Mouse (Mus musculus) frontal cortex, postnatal 14 days (tissue): ENCODE measurements at regions not wholly inside any gene's neighbourhood (a gene's known extent, or its start where the extent isn't known, plus 50 kb on each side); places are given as distances from the start of the nearest gene placed in this dataset.
A peak's percentile ranks its signal among the peaks of the same experiment; 100 is the strongest.

Source experiments
- DNase-seq, 2 experiments: peaks; one replicate each; pipeline ENCODE4 v3.0.0; 2022; ENCODE audit warnings: low spot score in 2 of 2

DNA sequence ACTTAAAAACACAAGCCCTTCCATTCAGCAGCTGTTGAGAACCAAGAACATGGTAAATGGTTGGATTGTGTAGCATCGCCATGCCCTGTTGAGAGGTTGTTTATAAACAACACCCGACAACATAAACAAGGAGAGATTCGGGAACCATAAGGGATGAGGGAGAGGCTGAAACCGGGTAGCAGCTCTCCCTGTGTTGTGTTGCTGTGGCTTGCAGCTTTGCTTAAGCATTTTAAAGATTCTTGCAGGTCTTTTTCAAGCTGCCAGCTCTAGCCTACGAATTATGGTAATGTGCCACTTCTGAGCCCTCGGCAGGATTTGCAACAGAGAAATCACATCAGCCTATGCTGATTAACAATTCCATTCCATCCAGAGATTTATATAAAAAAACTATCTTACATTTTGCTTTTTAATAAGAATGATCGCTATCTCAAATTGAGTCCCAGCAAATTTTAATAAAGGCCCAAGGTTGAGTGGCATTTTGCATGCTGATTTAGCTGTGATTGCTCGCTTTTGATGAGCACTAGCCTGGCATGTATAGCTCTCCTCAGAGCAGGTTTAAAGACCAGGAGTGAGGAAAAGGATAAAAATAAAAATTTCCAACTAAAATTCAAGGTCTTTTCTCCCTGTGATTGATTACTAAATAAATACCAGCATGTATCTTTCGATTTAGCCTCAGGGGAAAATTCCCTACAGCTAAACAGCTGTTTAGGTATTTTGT, 445.7 kb upstream of the 4930412O13Rik start:
- DNase-seq, result no peak

DNA sequence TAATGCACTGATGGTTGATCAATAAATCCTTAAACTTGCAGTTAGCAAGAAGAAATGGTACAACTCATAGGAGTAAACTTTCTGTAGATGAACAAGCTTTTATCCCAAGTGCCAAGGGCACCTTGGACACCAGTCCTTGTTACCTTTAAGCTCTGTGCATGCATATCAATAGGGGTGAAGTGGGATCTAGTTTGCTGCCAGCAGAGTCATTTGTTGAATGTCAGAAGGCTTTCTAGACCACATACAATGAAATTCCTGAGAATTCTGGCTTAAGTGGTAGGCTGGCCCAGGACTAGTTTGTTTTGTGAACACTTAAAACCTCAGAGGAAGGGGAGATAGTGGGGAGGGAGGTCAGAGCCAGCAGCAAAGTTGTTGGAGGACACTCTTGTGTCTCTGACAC, 437.9 kb upstream of the 4930412O13Rik start:
- DNase-seq, result no peak

DNA sequence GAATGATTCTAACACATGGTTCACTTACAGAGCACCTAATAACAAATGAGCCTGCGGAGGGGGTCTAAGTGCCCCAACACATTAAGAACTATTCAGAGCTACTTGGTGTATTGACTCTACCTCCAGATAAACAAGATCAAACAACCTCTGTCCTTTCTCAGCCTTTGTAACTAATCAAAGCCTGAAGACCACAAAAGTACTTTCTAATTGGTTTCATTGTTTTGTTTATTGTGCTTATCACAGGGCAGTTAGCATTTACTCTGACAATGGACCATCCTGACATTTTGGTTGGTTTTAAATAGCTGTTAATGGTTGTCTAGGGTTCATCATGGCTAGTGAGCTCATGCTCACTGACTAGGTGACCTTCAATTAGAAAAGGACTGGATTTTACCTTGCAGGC, 435.2 kb upstream of the 4930412O13Rik start:
- DNase-seq, result no peak

DNA sequence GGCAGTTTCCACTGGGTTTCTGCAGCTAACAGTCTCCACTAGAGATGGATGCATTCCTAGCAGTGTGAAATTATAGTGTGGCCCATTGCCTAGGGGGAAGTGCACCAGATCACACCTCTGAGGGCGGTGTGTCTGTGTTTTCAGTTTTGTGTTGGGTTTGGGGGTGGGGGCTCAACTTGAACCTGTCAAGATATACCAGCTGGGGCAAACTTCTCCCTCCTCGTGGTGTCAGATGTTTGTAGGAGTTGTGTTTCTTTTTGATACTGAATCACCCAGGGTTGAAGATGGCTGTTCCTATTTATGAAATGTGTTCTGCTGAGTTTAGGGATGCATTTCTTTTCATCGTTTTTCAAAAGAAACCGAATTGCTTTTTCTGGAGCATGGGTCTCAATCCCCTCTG, 416.6 kb upstream of the 4930412O13Rik start:
- DNase-seq, result peak in 1 of 2 experiments; percentile 4

DNA sequence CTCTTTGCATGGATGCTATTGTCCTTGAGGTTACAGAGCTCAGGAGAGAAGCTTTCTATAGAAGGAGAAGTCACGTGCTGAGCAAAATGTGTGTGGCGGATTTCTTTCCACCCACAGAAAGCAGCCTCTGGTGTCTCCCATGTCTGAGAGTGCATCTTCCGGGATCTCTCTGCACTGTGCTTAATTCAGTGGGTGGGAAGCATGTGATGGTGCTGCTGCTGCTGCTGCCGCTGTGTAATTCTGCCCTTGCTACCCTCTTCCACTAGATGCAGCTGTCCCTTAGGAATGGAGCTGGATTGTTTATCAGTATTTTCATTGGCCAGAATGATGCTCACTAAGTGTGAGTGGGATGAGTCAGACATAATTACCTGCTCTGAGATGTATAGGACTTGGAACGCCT, 416.2 kb upstream of the 4930412O13Rik start:
- DNase-seq, result peak; percentile 3

DNA sequence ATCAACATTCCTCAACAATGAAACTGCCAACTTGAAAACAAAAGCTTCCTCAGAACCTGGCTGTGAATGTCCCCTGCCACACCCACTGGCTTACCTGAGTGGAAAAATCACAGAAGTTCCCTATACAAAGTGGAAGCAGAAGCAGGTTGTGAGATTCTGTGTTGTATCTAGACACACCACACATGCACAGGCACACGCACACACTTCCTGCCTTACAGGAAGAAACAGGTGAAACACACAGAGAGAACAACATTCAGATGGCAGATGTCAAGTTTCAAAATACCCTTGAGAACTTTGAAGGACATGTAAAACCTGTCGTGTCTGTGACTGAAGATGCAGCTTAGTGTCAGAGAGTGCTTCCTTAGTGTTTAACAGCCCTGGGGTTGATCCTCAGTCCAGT, 413.5 kb upstream of the 4930412O13Rik start:
- no peak for DNase-seq

DNA sequence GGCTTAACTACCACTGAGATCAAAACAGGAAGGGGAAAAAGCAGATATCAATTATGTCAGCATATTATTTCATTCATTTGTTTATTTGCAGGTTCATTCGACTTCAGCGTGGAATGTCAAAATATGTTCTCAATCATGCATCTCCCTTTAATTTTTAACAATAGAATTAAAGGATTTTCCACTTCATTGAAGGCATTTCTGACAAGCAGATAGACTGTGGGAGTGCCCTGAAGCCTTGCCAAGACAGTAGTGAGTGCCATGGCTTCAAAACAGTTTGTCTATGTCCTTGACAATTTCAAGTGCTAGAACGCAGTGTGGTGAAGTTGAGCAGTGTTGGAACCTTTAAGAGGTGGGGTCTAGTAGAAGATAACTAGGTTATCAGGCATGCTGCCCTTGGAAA, 412.4 kb upstream of the 4930412O13Rik start:
- no peak for DNase-seq

DNA sequence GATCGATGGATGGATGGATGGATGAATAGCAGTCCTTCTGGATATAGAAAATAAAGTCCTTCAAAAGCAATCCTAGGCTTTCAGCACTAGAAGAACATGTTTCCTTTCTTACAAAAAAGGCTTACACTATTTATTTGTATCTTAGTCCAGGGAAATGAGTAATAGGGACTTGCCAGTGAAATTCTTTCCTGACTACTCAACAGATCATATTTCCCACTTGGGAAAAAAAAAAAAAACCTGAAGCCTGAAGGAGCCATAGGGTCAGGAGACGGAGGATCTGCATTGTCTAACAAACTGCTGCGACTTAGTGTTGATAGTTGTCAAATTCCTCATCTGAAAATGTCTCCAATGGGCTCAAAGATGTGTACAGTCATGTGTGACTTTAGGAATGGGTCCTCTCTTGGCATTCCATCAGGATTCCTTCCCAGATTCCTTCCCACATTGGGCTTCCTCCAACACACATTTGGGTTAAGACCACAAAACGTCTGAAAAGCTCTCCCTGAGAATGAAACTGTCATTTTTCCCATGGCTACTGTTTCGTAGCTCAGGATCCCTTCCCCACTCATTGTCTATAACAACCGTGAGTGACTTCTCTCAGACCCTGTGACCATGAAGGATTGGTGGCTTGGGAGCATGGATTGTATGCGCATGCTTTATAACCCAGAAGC, 399.2 kb upstream of the 4930412O13Rik start:
- no peak for DNase-seq

DNA sequence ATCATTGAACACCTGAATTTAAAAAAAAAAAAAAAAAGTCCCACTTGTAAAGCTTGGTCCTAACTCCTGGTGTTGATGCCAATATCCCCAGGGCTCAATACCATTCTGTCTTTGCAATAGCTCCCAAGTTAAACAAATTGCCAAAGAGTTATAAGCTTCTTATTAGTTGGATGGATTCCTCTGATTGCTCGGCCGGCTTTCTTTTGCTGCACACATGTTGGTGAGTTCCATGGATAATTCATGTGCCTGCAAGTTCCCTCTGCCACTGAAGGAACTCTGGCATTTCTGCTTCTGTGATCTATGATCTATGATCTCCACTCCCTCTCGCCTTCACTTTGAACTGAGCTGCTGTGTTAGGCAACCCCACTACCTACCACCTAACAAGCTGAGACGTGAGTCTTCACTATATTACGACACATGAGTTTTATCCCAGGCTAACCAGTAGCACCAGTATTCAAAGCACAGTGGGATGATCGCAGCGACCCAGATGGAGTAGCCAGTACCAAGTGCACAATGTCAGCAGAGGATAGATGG, 393.6 kb upstream of the 4930412O13Rik start:
- no peak for DNase-seq

DNA sequence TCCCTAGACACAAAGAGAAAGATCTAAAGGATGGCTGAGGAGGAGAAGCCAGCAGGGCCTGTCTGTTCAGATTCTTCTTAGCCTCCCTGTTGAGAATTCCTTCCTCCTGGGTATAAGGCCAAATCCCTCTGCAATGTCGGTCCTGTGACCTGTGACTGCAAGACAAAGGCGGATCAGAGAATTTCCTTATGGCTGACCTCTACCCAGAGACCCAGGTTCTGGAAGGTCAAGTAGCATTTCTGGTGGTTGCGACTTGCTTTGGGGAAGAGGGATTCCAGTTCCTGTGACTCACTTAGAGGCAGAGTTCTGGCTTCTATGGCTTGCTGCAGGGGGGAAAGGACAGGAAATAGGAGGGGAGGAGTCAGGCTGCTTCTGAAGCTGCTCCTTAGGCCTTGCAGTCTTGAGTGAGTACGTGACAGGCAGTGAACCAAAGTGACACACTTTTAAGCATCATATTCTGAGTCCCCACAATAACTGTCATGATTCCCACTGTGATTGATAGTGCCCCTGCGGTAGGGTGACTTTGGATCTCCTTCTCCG, 387.4 kb upstream of the 4930412O13Rik start:
- DNase-seq, result no peak

DNA sequence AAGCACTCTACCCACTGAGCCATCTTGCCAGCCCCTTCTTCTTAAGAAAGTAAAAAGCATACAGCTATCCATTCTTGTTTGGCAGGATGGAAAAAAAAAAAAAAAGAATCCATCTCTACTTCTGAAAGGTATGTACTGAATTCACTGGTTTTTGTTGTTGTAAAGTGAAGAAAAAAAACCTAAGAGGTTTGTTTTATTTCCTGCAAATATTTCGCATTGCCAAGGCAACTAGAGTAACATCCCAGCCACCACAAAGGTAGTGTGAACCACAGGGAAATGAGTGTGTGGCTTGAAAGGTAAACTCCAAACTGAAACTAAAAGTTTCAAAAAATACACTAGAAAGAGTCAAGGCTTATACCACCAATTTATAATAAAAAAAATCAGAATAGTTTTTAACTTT, 361.0 kb upstream of the 4930412O13Rik start:
- no peak for DNase-seq

DNA sequence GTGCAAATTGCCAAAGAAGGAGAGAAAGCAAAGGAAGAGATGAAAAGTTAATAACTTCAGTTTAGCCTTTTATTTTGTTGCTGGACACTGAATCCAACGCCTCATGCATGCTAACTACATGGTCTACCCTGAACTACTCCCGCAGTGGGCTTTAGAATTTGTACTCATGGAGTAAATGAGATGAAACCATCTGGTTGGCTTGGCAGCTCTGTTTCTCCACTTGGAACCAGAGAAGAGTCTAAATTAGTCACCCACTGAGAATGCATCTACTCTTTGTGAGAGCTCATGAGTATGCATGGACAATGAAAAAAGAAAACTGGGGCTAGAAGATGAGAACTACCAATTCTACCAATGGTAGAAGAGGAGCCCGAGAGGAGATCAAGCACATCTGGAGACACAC, 355.1 kb upstream of the 4930412O13Rik start:
- DNase-seq, result no peak

DNA sequence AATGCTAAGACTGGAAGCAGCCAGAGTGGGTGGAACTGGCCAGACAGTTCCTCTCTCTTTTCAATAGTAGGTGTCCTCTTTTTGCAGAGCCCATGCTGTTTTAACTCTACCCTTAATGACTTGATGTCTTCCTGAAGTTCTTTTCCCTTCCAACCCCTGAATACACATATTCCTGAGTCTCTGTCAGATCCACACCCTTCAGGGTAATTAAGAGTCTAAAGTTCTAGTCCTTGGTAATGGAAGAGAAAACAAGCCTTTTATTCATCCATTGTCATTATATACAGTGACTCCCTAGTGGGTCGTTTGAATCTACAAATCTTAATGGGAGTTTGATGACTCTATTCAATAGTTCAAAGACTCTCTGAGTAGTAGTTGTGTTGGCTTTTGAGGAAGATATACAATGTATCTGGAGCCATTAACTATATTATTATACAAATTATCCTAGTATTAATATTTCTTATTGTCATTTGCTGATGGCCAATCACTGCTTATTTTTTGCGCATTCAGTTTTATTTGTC, 345.9 kb upstream of the 4930412O13Rik start:
- DNase-seq, result no peak

DNA sequence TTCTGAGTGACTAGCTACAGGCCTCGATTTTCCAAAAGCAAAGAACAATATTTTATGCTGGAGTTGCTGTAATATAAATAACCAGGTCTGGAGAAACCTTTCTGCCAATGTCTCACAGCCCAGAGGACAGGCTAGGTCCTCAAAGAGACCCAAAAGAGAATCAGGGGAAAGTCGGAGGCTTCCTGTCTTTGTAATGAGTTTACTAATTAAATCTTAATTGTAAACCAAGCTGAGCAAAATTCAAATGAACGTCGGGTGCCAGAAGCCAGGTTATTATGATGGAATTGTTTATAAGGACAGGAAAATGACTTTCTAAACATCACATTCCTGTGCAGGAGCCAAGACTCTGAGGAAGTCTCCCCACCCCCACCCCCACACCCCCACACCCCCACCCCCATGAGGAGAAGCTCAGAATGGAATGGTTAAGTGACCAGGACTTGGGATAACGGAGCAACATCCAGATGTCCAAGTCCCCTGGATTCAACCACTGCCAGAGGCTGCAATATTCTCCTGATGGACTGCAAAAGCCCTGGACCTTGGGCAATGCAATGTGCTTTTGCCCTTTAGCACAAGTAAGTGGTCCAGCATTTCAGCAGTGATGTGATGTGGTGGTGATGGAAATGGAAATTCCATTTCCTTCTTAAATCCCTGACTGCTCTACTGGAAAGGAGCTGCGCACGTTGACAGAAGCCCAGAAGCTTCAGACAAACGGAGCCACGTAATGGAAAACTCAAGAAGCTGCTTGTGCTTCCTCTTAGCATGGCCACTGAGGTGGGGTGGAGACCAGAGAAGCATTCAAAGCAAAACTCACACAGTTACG, 333.1 kb upstream of the 4930412O13Rik start:
- no peak for DNase-seq

DNA sequence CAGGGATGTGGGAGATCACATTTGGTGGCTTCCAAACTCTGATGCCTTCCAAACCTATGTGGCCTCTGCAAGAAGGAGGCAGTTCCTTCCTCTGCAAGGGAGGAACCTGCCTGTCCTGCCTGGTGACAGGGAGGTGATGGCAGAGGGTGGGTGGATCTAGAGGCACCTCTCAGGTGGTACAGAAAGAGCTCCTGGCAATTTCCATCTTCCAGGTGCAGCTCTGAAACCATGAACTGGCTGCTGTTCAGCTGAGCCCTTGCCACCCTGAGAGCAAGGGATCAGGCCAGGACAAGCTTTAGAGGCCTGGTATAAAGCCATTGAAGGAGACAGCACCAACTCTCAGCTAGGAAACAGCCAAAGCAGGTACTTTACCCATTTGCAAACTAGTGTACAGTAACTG, 327.7 kb upstream of the 4930412O13Rik start:
- DNase-seq, result no peak

DNA sequence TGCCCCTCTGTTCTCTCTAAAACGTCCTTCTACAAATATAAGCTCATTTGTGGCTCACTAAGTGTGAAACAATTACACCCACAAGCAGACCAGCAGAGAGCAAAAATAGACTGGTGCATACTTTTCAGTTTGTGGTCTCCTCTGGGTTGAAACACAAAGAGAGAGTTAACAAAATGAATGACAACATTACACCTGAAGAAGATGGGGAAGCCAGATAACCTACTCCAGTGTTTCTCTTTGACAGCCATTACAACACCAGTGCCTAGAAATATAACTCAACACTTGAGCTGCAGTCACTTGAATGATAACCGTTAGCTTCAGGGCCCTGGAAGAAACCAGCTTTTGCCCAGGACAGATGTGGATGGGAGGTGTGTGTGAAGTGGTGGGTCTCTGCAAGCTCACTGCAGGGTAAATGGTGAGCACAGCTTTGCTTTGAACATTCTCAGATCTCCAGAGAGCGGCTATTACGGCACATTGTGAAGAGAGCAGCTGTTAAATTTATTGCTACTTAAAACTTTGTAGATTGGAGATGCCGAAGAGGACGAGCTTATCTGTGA, 316.5 kb upstream of the 4930412O13Rik start:
- no peak for DNase-seq

DNA sequence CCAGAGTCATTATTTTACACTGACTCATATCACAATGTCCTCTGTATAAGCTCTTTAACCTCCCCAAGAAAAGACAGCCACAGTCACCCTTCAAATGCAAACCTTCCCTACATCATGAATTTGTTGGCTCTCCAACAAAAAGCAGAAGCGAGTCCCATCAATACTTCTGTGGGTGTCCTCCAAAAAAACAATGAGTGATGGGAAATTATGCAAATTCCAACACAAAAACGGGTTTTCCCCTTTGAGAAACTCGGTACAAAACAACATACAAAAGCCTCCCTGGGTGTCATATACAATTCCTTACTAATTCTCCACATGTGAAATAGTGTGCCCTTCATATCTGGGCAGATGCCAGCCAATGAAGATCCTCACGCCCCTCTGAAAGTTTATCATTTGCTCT, 311.8 kb upstream of the 4930412O13Rik start:
- DNase-seq, result no peak

DNA sequence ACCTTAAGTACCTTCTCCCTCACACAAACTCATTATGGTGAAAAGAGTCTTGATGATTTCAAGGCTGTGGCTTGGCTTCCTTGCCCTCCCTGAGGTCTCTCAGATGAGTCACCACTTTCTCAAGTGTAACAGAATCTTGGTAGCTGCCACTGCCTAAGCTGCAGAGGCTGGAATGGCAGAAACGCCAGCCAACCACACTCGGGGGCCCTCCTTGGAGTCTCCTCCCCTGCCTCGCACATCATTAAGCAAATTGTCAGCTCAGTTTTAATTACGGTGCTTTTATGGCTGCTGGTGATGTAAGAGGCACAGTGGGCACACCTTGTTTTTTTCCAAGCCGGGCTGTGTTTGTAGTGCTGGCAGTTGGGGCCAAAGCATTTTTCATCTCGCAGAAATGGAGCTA, 306.9 kb upstream of the 4930412O13Rik start:
- peak in 1 of 2 experiments; percentile 3 for DNase-seq

DNA sequence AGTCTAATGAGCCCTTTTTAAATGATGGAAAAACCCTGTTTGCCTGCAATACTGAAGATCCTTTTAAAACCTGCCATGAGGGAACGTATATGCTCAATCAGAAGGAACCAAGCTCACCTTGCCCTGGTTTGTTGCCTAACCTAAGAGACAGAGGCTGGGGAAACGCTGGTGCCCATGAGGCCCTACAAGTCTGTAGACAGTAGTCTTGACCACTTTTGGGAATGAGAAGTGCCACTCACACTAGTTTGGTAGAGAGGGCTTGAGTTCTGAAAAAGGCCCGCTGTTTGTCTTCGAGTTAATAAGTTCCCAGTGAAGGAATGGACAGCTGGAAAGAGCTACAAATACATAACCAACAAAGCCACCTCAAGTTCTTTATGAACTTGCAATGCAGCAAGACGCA, 306.4 kb upstream of the 4930412O13Rik start:
- no peak for DNase-seq

DNA sequence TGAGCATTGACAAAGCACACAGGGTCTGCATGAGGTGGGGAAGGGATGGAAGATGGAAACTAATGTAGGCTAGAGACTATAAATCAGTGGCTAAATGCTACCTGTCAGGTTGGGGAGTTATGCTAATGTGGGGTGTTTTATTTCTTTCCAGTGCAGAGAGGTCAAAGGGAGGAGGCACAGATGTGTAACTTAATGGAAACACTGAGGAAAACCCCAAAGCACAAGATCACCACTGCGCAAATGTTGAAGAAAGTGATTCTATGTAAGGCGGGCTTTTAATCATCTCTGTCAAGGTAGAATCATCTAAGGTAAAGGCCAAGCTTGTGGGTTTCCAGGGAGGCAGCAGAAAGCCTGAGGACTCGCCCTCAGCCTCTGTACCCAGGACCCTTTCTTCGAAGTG, 303.2 kb upstream of the 4930412O13Rik start:
- no peak for DNase-seq

DNA sequence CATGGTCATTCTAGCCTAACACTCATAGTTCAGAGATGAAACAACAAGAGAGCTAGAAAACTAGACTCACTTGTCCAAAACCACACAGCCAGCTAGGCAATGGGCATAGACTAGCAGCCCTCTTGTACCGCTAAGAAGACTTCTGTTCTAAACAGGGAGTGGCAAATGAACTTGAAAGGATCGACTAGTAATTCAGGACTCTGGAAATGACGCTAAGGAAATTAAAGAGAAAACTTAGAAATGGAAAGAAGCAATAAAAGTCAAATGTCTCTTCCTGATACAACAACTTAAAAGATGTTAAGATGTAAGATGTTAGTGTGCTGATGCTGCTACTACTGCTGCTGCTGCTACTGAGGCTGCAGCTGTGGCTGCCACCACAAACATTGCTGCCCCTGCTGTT, 293.7 kb upstream of the 4930412O13Rik start:
- DNase-seq, result no peak

DNA sequence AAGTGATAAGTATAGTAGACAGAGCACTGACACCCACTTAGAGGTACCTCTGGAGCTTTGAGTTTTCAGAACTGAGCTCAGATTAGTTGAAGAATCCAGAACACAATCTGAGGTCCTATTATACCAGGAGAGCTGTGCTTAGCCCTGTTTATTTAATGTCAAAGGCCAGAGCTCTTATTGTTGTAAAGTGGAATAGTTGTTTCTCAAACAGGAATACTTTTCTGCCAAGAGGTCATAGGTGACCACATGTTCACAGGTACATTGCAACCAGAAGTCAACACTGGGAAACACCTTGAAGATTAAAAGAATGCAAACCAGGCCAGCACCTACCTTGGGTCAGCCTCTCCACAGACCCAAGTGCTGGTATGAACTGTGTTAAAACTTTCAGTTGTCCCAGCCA, 291.9 kb upstream of the 4930412O13Rik start:
- no peak for DNase-seq
